Mouse (Mus musculus): ENCODE results near the gene Bcorl1. TPM values are rescaled to one million over a fixed set of nuclear protein-coding genes. Genes with fewer than 3 reads are reported as not detected.

Bcorl1 gene
- polyA plus RNA-seq, 1 experiment = 4.6 TPM

GRCm38 (mm10) chrX:48344643-48345384 is 3.7 kb downstream of the Bcorl1 start:
- Histone ChIP-seq H3K27me3 (ENCODE audit: control insufficient read depth, insufficient read depth, low read length) (no peaks in the 10 kb centered on the region), H3K27ac (ENCODE audit: control insufficient read depth, insufficient read depth, low read depth, low read length) (peak overlapping the region; percentile 13; the same call in 1 of the 2 replicates)

GRCm38 (mm10) chrX:48345385-48345932 is 4.3 kb downstream of the Bcorl1 start:
- peak overlapping the region; percentile 78 for H3K4me3 ChIP-seq (ENCODE audit: control insufficient read depth, low read depth, low read length)
- no peaks in the 10 kb centered on the region for H3K36me3 ChIP-seq (ENCODE audit: control insufficient read depth, insufficient read depth, low read length)
- no peaks in the 10 kb centered on the region for H3K27me3 ChIP-seq (ENCODE audit: control insufficient read depth, insufficient read depth, low read length)
- H3K27ac ChIP-seq (ENCODE audit: control insufficient read depth, insufficient read depth, low read depth, low read length) = no peak overlapping the region
- TF ChIP-seq POLR2A (IDR thresholded peaks at IDR 0.05; ENCODE audit: control insufficient read depth, low read depth, low read length) (no peak), CTCF (IDR thresholded peaks at IDR 0.05; ENCODE audit: control insufficient read depth, insufficient read depth, insufficient replicate concordance, low read depth, low read length) (no peak)
- peaks cover 11% of the 10 kb centered on the region for H3K4me1 ChIP-seq (ENCODE audit: control insufficient read depth, insufficient read depth, low read length)

More at GRCm38 (mm10) chrX:48344643-48345384, 3.7 kb downstream of the Bcorl1 start:
- H3K4me1 ChIP-seq (ENCODE audit: control insufficient read depth, insufficient read depth, low read length) = peaks cover 12% of the 10 kb centered on the region
- TF ChIP-seq POLR2A (IDR thresholded peaks at IDR 0.05; ENCODE audit: control insufficient read depth, low read depth, low read length) = no peak
- no peaks in the 10 kb centered on the region for H3K36me3 ChIP-seq (ENCODE audit: control insufficient read depth, insufficient read depth, low read length)
- H3K4me3 ChIP-seq (ENCODE audit: control insufficient read depth, low read depth, low read length) = peak overlapping the region; percentile 90

DNA sequence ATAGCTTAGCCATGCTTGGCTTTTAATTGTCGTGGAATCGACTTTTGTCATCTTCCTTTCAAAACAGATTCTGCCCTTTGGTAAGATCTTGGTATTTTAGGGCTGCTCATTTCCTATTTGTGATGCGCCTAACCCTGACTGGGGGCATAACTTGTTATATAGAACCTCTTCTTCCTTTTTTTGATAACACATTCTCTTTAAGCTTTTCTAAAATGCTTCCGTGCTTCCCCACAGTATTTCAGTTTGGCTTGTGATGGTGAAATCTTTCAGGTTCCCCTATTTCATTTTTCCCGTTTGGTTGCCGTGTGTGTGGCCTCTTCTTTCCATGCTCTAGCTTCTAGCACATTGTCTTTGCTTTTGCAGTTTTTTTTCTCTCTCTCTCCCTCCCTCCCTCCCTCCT is 14.2 kb downstream of the Bcorl1 start:
- no peak overlapping the region for H3K4me3 ChIP-seq (ENCODE audit: control insufficient read depth, low read depth, low read length)

DNA sequence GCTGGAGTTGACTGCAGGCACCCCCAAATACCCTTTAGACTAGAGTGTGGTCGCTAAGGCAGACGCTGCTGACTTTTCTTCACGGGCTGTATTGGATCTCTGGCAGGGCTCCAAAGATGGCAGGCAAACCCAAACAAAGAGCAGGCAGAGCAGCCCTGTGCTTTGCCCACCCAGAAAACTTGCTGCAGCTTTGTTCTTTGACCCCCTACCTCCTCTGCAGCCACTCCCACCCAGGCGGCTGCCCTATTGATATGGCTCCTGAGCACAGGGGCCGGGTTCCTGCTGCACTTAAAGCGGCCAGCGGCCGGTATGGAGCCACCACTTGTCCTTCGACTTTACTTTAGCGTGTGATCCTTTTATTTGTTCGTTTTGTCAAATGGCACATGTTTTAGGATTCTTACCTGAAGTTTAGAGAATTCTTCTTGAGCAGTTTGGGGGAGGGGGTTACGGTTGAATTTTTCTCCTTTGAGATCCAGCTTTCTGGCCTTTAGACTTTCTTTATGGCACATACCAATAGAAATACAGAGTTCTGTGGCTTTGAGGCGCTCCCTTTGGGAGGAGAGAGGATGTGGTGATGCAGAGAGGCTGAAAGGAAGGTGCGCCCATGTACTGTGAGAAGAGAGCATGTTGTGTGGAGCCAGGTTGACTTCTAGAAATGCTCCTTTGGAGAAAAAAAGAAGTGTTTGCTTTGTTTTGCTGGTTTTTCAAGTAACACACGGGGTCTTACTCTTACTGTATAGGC is 24.8 kb downstream of the Bcorl1 start:
- no peak overlapping the region for H3K27ac ChIP-seq (ENCODE audit: control insufficient read depth, insufficient read depth, low read depth, low read length)

More for the DNA sequence above, 14.2 kb downstream of the Bcorl1 start:
- no peaks in the 10 kb centered on the region for H3K4me1 ChIP-seq (ENCODE audit: control insufficient read depth, insufficient read depth, low read length)
- no peaks in the 10 kb centered on the region for H3K36me3 ChIP-seq (ENCODE audit: control insufficient read depth, insufficient read depth, low read length)
- no peaks in the 10 kb centered on the region for H3K27me3 ChIP-seq (ENCODE audit: control insufficient read depth, insufficient read depth, low read length)
- TF ChIP-seq CTCF (IDR thresholded peaks at IDR 0.05; ENCODE audit: control insufficient read depth, insufficient read depth, insufficient replicate concordance, low read depth, low read length) = no peak
- no peak for TF ChIP-seq POLR2A (IDR thresholded peaks at IDR 0.05; ENCODE audit: control insufficient read depth, low read depth, low read length)
- H3K27ac ChIP-seq (ENCODE audit: control insufficient read depth, insufficient read depth, low read depth, low read length) = no peak overlapping the region

GRCm38 (mm10) chrX:48367841-48368240 is 26.7 kb downstream of the Bcorl1 start:
- TF ChIP-seq CTCF (IDR thresholded peaks at IDR 0.05; ENCODE audit: control insufficient read depth, insufficient read depth, insufficient replicate concordance, low read depth, low read length) (no peak), POLR2A (IDR thresholded peaks at IDR 0.05; ENCODE audit: control insufficient read depth, low read depth, low read length) (no peak)
- H3K36me3 ChIP-seq (ENCODE audit: control insufficient read depth, insufficient read depth, low read length) = no peaks in the 10 kb centered on the region

More for the DNA sequence above, 24.8 kb downstream of the Bcorl1 start:
- H3K4me1 ChIP-seq (ENCODE audit: control insufficient read depth, insufficient read depth, low read length) = no peaks in the 10 kb centered on the region
- TF ChIP-seq CTCF (IDR thresholded peaks at IDR 0.05; ENCODE audit: control insufficient read depth, insufficient read depth, insufficient replicate concordance, low read depth, low read length) (no peak), POLR2A (IDR thresholded peaks at IDR 0.05; ENCODE audit: control insufficient read depth, low read depth, low read length) (no peak)
- no peak overlapping the region for H3K4me3 ChIP-seq (ENCODE audit: control insufficient read depth, low read depth, low read length)
- H3K36me3 ChIP-seq (ENCODE audit: control insufficient read depth, insufficient read depth, low read length) = no peaks in the 10 kb centered on the region
- no peaks in the 10 kb centered on the region for H3K27me3 ChIP-seq (ENCODE audit: control insufficient read depth, insufficient read depth, low read length)

DNA sequence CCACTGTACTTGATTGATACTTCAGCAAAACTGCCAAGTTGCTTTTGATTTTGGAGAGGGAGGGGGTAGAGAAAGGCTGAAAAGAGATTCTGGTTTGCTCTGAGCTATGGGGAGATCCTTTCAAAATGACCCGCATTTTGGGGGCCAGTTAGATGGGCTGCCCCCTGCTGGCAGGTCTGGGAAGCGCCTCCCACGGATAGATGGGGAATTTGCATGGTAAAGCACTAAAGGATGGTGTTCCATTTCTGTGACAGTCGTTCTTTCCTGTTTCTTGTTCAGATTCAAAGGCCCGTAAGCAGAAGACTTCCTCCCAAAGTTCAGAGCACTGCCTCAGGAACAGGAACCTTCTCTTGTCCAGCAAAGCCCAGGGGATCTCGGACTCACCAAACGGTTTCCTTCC is 42.5 kb downstream of the Bcorl1 start:
- Histone ChIP-seq H3K4me1 (ENCODE audit: control insufficient read depth, insufficient read depth, low read length) (no peaks in the 10 kb centered on the region), H3K27me3 (ENCODE audit: control insufficient read depth, insufficient read depth, low read length) (no peaks in the 10 kb centered on the region), H3K27ac (ENCODE audit: control insufficient read depth, insufficient read depth, low read depth, low read length) (no peak overlapping the region), H3K36me3 (ENCODE audit: control insufficient read depth, insufficient read depth, low read length) (no peaks in the 10 kb centered on the region), H3K4me3 (ENCODE audit: control insufficient read depth, low read depth, low read length) (no peak overlapping the region)
- TF ChIP-seq POLR2A (IDR thresholded peaks at IDR 0.05; ENCODE audit: control insufficient read depth, low read depth, low read length) (no peak), CTCF (IDR thresholded peaks at IDR 0.05; ENCODE audit: control insufficient read depth, insufficient read depth, insufficient replicate concordance, low read depth, low read length) (peak; percentile 41; the same call in 1 of the 2 replicates)

More at GRCm38 (mm10) chrX:48367841-48368240, 26.7 kb downstream of the Bcorl1 start:
- H3K27me3 ChIP-seq (ENCODE audit: control insufficient read depth, insufficient read depth, low read length) = no peaks in the 10 kb centered on the region
- no peak overlapping the region for H3K27ac ChIP-seq (ENCODE audit: control insufficient read depth, insufficient read depth, low read depth, low read length)
- H3K4me1 ChIP-seq (ENCODE audit: control insufficient read depth, insufficient read depth, low read length) = no peaks in the 10 kb centered on the region
- no peak overlapping the region for H3K4me3 ChIP-seq (ENCODE audit: control insufficient read depth, low read depth, low read length)

GRCm38 (mm10) chrX:48385927-48386326 is 44.8 kb downstream of the Bcorl1 start:
- no peak overlapping the region for H3K27ac ChIP-seq (ENCODE audit: control insufficient read depth, insufficient read depth, low read depth, low read length)
- TF ChIP-seq POLR2A (IDR thresholded peaks at IDR 0.05; ENCODE audit: control insufficient read depth, low read depth, low read length) (no peak), CTCF (IDR thresholded peaks at IDR 0.05; ENCODE audit: control insufficient read depth, insufficient read depth, insufficient replicate concordance, low read depth, low read length) (no peak)
- H3K36me3 ChIP-seq (ENCODE audit: control insufficient read depth, insufficient read depth, low read length) = no peaks in the 10 kb centered on the region
- H3K27me3 ChIP-seq (ENCODE audit: control insufficient read depth, insufficient read depth, low read length) = no peaks in the 10 kb centered on the region
- H3K4me1 ChIP-seq (ENCODE audit: control insufficient read depth, insufficient read depth, low read length) = no peaks in the 10 kb centered on the region
- H3K4me3 ChIP-seq (ENCODE audit: control insufficient read depth, low read depth, low read length) = no peak overlapping the region

Data from testis, adult 2 months (tissue).